Mouse (Mus musculus): ENCODE results near the gene Hs6st3.

DNA sequence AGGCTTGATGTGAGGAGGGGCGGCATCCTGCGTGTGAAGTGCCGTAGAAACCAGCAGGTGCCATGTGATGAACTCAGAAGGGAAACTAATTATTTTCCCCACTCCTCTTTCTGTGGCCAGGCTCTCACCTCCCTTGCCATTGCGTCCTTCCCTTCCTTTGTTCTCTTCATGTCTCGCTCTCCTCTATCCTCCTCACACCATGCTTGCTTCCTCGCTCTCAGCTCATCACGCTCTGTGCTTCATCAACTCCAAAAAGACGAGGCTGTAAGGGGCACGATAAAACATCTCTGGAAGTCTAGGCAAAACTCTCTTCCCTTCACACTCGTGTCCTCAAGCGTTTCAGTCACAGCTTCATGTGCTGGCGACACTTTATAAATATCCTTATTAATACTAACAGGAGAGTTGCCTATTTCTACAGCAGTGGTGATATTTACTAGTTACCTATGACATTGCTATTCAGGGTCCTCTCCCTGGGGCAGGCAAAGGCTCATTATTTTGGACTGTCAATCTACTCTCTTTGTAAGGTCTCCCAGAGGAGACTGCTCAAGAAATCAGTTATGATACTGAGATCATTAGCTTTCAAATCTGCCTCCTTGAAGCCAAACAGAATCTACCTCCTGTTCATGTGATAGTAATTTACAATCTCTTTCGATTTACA lies 394.9 kb downstream of the Hs6st3 start:
- TF ChIP-seq CTCF (IDR thresholded peaks at IDR 0.05; ENCODE audit: low read depth), result no peak
- no peak for TF ChIP-seq EP300 (IDR thresholded peaks at IDR 0.05; ENCODE audit: low read depth)
